Mouse (Mus musculus) midbrain, postnatal 0 days (tissue): ENCODE measurements at regions not wholly inside any gene's neighbourhood (a gene's known extent, or its start where the extent isn't known, plus 50 kb on each side); places are given as distances from the start of the nearest gene placed in this dataset.

Source experiments
- ATAC-seq: fragments of 200-750 bp; cut with Nextera tagmentation; 2 replicates; pipeline ENCODE4 v1.8.0; 2017; ENCODE audit warnings: moderate number of reproducible peaks, mild to moderate bottlenecking, moderate TSS enrichment, moderate library complexity; ENCODE audit not compliant: low FRiP score
- DNase-seq: peaks from one replicate; pipeline ENCODE4 v3.0.0-alpha.2; 2015; ENCODE audit warnings: low spot score
- H3K27ac ChIP-seq: fragments of 300-500 bp; sonication (generic); 2 replicates; pipeline ENCODE4 v1.5.1; 2014; ENCODE audit warnings: low read depth, mild to moderate bottlenecking, low read length, mixed read lengths
- H3K27me3 ChIP-seq: fragments of 300-500 bp; sonication (generic); 2 replicates; pipeline ENCODE4 v1.6.1; 2014; ENCODE audit warnings: low read length, control low read depth, mixed read lengths; ENCODE audit not compliant: insufficient read depth
- H3K36me3 ChIP-seq: fragments of 300-500 bp; sonication (generic); 2 replicates; pipeline ENCODE4 v1.6.1; 2014; ENCODE audit warnings: low read length, control low read depth, mixed read lengths; ENCODE audit not compliant: insufficient read depth
- H3K4me1 ChIP-seq: fragments of 300-500 bp; sonication (generic); 2 replicates; pipeline ENCODE4 v1.6.1; 2014; ENCODE audit warnings: mild to moderate bottlenecking, control low read depth, antibody characterized with exemption, low read length, mixed read lengths; ENCODE audit not compliant: insufficient read depth
- H3K4me2 ChIP-seq: fragments of 300-500 bp; sonication (generic); 2 replicates; pipeline ENCODE4 v1.6.1; 2014; ENCODE audit warnings: low read depth, mild to moderate bottlenecking, low read length, mixed read lengths; ENCODE audit not compliant: poor library complexity, severe bottlenecking
- H3K4me3 ChIP-seq: fragments of 300-500 bp; sonication (generic); 2 replicates; pipeline ENCODE4 v1.5.1; 2014; ENCODE audit warnings: low read depth, mild to moderate bottlenecking, low read length, moderate library complexity
- H3K9ac ChIP-seq: fragments of 300-500 bp; sonication (generic); replicated peaks from 2 replicates; pipeline ENCODE4 v1.6.1; 2014; ENCODE audit warnings: mild to moderate bottlenecking, low read length, moderate library complexity, mixed read lengths; ENCODE audit not compliant: poor library complexity, severe bottlenecking
- H3K9me3 ChIP-seq: fragments of 300-500 bp; sonication (generic); 2 replicates; pipeline ENCODE4 v1.6.1; 2016; ENCODE audit warnings: low read length, control low read depth
- CTCF ChIP-seq: IDR thresholded peaks from 2 replicates; pipeline ENCODE4 v1.5.1; 2016; ENCODE audit warnings: antibody characterized with exemption, mild to moderate bottlenecking
- WGBS: fragments of 180-500 bp; shearing (Covaris S2); extraction: QIAGEN DNeasy Blood & Tissue Kit; methylation state at CpG from one replicate; pipeline ENCODE4 v1.1.7; 2014; 5-methylcytosine and 5-hydroxymethylcytosine counted together

DNA sequence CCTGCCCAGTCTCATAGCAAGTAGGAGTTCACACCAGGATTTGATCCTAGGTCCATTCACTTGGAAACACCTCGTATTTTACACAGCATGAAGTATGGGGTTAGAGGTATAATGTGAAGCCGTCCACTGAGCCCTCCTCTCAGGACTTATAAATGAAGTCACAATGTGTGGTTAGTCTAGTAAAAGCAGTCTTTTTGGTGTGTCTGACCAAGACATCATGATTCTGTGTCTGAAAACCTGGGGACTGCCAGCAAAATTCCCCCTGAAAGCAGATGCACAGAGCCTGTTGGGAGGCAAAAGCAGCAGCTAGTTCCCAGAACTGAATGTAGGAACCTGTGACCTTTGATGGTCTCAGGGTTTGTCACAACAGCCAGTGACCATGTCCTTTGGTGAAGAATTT lies 91.0 kb upstream of the Ccnd2 start:
- TF ChIP-seq CTCF: no peak
- Histone ChIP-seq H3K4me2 (no peak overlapping the region), H3K9me3 (no peaks in the 10 kb centered on the region), H3K27me3 (no peaks in the 10 kb centered on the region), H3K4me1 (no peaks in the 10 kb centered on the region), H3K9ac (no peak overlapping the region), H3K36me3 (no peaks in the 10 kb centered on the region), H3K4me3 (no peak overlapping the region), H3K27ac (no peak overlapping the region)
- WGBS: 78% methylated on average over 2 of the region's 2 CpGs
- ATAC-seq (no peak), DNase-seq (no peak)

DNA sequence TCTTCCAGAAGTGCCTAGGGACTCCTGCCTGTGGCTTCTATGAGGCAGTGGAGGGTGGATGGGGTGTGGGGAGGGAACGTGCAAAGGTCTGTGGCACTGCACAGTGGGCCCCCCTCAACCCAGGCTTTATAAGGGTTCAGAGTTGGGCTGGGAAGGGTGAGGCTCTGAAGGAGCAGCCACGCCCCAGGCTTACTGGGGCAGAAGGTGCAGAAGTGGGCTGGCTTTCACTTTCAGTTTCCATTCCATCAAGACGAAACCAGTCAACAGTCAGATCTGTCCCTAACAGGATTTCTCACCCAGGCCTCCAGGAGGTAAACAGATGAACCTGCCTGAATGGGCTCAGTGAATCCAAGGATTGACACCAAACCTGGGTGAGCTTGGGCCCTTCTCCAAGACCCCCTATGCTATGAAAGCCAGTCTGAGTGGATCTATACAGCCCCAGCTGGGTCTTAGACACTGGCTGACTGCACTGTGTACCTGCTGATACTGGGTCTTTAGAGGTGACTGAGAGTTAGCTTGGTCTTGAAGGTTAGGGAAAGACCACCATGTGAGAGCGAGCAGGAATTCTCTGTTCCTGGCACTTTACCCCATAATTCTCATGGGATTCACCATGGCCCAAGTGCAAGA lies 93.9 kb upstream of the Ccnd2 start:
- no peaks in the 10 kb centered on the region for H3K36me3 ChIP-seq
- no peaks in the 10 kb centered on the region for H3K4me1 ChIP-seq
- TF ChIP-seq CTCF: no peak
- H3K27me3 ChIP-seq: no peaks in the 10 kb centered on the region
- DNase-seq (no peak), ATAC-seq (no peak)
- H3K27ac ChIP-seq: no peak overlapping the region
- H3K4me3 ChIP-seq: no peak overlapping the region
- 85% methylated on average over 4 of the region's 4 CpGs for WGBS
- H3K9me3 ChIP-seq: no peaks in the 10 kb centered on the region
- no peak overlapping the region for H3K9ac ChIP-seq
- no peak overlapping the region for H3K4me2 ChIP-seq

DNA sequence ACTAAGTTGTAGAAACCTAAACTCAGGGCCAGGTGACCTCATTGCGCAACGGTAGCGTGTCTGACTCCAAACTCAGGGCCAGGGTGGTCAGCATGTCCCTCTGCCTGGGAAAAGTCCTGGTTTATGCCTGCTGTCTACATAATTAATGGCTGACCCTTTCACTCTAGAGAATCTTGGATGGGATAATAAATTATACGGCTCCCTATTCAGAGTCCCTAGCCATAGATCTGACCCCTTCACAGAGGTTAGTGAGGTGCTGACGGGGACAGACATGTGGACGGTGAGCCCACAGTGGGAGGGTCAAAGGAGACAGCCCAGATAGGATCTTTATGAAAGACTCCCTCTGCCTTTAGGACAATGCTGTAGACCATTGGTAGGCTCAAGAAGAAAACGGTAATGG lies 94.7 kb upstream of the Ccnd2 start:
- Histone ChIP-seq H3K4me2 (no peak overlapping the region), H3K9me3 (no peaks in the 10 kb centered on the region), H3K4me1 (no peaks in the 10 kb centered on the region), H3K4me3 (no peak overlapping the region), H3K9ac (no peak overlapping the region), H3K27me3 (no peaks in the 10 kb centered on the region), H3K27ac (no peak overlapping the region), H3K36me3 (no peaks in the 10 kb centered on the region)
- no peak for TF ChIP-seq CTCF
- no peak for ATAC-seq
- DNase-seq: no peak
- WGBS: 89% methylated on average over 7 of the region's 7 CpGs

DNA sequence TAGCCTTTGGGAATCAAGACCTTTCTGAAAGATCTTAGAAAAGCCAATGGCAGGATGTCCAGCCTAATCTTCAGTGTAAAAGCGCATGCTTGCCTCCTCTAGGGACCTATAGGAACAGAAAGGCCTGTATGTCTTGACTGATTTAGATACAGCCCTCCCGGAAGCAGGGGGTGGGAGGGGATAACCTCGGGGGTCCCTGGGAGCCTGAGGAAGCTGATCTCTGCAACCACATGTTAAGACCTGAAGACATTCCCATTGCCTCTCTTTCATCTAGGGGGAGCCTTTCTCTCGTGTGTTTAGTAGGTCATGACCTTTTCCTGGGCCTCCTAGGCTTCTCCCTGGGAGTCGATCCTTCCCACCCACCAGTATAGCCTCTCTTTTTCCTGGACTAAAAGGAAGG lies 95.3 kb upstream of the Ccnd2 start:
- peaks cover 2% of the 10 kb centered on the region; the same call in 1 of the 2 replicates for H3K4me1 ChIP-seq
- H3K9me3 ChIP-seq: no peaks in the 10 kb centered on the region
- no peak overlapping the region for H3K27ac ChIP-seq
- no peaks in the 10 kb centered on the region for H3K27me3 ChIP-seq
- H3K4me2 ChIP-seq: no peak overlapping the region
- no peak overlapping the region for H3K9ac ChIP-seq
- no peak overlapping the region for H3K4me3 ChIP-seq
- no peaks in the 10 kb centered on the region for H3K36me3 ChIP-seq
- no peak for TF ChIP-seq CTCF
- DNase-seq (no peak), ATAC-seq (no peak)
- 33% methylated on average over 5 of the region's 5 CpGs for WGBS

DNA sequence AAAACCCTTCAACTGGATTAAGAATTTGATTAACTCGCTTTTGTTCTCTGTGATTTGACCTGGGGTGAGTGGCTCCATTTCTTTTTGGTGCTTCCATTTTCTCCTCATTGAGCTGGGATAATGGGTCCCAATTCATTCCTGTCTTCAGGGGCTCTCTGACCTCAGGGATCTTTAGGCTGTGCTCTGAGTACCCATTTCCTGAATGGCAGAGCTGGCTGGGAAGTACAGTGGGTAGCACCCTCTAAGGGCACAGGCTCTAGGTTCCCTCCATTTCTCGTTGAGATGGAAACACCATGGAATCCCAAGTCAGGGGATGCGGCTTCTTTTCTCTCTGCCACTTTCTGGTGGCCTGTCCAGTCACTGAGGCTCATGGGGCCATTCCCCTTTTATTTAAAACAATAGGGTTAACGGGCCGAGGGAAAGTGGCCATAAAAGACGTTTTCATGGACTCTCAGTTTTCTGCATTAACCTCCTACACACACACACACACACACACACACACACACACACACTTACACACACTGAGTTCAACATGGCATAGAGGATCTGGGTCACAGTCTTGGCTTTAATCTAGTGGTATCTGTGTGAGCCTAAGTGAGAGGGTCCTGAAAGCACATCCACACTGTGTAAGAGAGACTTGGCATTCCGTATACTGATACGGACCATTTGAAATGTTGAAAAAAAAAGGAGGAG lies 98.3 kb upstream of the Ccnd2 start:
- no peaks in the 10 kb centered on the region for H3K9me3 ChIP-seq
- 20% methylated on average over 8 of the region's 8 CpGs for WGBS

DNA sequence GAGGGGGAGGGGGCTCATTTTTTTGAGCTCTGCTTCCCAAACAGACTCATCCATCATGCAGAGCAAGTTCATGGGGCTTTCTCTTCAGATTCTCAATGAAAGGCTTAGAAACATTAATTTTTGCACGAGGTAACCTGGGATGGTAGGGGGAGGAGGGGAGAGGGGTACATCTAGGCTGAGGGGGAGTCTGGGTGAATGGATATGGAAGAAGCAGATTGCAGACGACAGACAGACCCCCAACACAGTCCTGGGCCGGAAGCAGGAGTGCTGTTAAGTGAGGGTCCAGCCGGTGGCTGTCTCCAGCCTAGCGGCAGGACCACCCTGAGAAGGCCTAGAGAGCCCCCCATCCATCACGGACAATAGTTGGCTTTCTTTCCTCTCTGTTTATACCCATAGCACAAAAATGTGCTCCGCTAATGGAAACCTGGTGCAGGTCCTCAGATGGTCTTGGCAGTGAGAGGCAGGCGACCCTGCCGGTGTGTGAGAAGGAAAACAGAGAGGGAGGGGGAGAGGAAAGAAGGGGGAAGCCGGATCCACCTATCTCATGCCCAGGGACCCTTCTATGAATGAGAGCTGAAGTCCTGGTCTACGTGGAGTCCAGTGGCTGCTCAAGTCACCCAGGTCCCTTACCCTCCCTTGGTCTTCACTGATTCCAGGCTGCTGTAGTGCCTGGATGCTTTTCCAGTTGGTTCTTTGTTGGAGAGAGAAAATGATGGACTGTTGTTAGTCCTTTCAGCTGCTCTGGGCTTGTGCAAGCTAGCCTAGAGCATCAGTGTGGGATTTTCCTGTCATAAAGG lies 99.1 kb upstream of the Ccnd2 start:
- Histone ChIP-seq H3K36me3 (no peaks in the 10 kb centered on the region), H3K9me3 (no peaks in the 10 kb centered on the region), H3K27me3 (no peaks in the 10 kb centered on the region), H3K4me1 (peaks cover 2% of the 10 kb centered on the region; the same call in 1 of the 2 replicates), H3K9ac (no peak overlapping the region), H3K4me3 (no peak overlapping the region), H3K27ac (no peak overlapping the region), H3K4me2 (no peak overlapping the region)
- TF ChIP-seq CTCF: no peak
- DNase-seq (no peak), ATAC-seq (no peak)
- 30% methylated on average over 11 of the region's 11 CpGs for WGBS

More for the DNA sequence above, 98.3 kb upstream of the Ccnd2 start:
- Histone ChIP-seq H3K27ac (no peak overlapping the region), H3K4me2 (no peak overlapping the region), H3K27me3 (no peaks in the 10 kb centered on the region), H3K36me3 (no peaks in the 10 kb centered on the region), H3K4me3 (no peak overlapping the region), H3K4me1 (peaks cover 2% of the 10 kb centered on the region; the same call in 1 of the 2 replicates), H3K9ac (no peak overlapping the region)
- no peak for ATAC-seq
- no peak for DNase-seq
- no peak for TF ChIP-seq CTCF
